Mouse (Mus musculus): ENCODE measurements around the gene Foxo3. TPM values are rescaled to one million over a fixed set of nuclear protein-coding genes. Genes with fewer than 3 reads are reported as not detected.

The Foxo3 gene
- total RNA-seq, 1 experiment from 2014 or later = 57.6 TPM

GRCm38 (mm10) chr10:42259602-42260001 lies 17.0 kb downstream of the Foxo3 start:
- no peak for ATAC-seq (replicated peaks; ENCODE audit: low read depth, poor library complexity, severe bottlenecking)

GRCm38 (mm10) chr10:42257985-42258384 lies 18.6 kb downstream of the Foxo3 start:
- ATAC-seq (replicated peaks; ENCODE audit: low read depth, poor library complexity, severe bottlenecking) = 0 out of 2 replicates have a peak, but pooled peaks have one; percentile 35

- no peak for ATAC-seq (replicated peaks; ENCODE audit: low read depth, poor library complexity, severe bottlenecking)
Measured at GRCm38 (mm10) chr10:42254788-42255187, 21.8 kb downstream of the Foxo3 start.

GRCm38 (mm10) chr10:42251749-42252323 lies 24.7 kb downstream of the Foxo3 start:
- no peak for ATAC-seq (replicated peaks; ENCODE audit: low read depth, poor library complexity, severe bottlenecking)

- no peak for ATAC-seq (replicated peaks; ENCODE audit: low read depth, poor library complexity, severe bottlenecking)
Measured at GRCm38 (mm10) chr10:42251203-42251602, 25.4 kb downstream of the Foxo3 start.

- no peak for ATAC-seq (replicated peaks; ENCODE audit: low read depth, poor library complexity, severe bottlenecking)
Measured at GRCm38 (mm10) chr10:42249965-42250364, 26.6 kb downstream of the Foxo3 start.

GRCm38 (mm10) chr10:42248644-42249043 lies 27.9 kb downstream of the Foxo3 start:
- no peak for ATAC-seq (replicated peaks; ENCODE audit: low read depth, poor library complexity, severe bottlenecking)

GRCm38 (mm10) chr10:42248156-42248555 lies 28.4 kb downstream of the Foxo3 start:
- ATAC-seq (replicated peaks; ENCODE audit: low read depth, poor library complexity, severe bottlenecking) = no peak

GRCm38 (mm10) chr10:42247125-42247816 lies 29.3 kb downstream of the Foxo3 start:
- ATAC-seq (replicated peaks; ENCODE audit: low read depth, poor library complexity, severe bottlenecking) = peak; percentile 31; the same call in 1 of the 2 replicates

- no peak for ATAC-seq (replicated peaks; ENCODE audit: low read depth, poor library complexity, severe bottlenecking)
Measured at GRCm38 (mm10) chr10:42246483-42246882, 30.1 kb downstream of the Foxo3 start.

- no peak for ATAC-seq (replicated peaks; ENCODE audit: low read depth, poor library complexity, severe bottlenecking)
Measured at GRCm38 (mm10) chr10:42245636-42246035, 30.9 kb downstream of the Foxo3 start.

- no peak for ATAC-seq (replicated peaks; ENCODE audit: low read depth, poor library complexity, severe bottlenecking)
Measured at GRCm38 (mm10) chr10:42245256-42245601, 31.3 kb downstream of the Foxo3 start.

- ATAC-seq (replicated peaks; ENCODE audit: low read depth, poor library complexity, severe bottlenecking) = peak; percentile 77
Measured at GRCm38 (mm10) chr10:42244420-42245255, 31.9 kb downstream of the Foxo3 start.

GRCm38 (mm10) chr10:42243925-42244324 lies 32.6 kb downstream of the Foxo3 start:
- no peak for ATAC-seq (replicated peaks; ENCODE audit: low read depth, poor library complexity, severe bottlenecking)

- ATAC-seq (replicated peaks; ENCODE audit: low read depth, poor library complexity, severe bottlenecking) = no peak
Measured at GRCm38 (mm10) chr10:42242484-42242883, 34.1 kb downstream of the Foxo3 start.

- no peak for ATAC-seq (replicated peaks; ENCODE audit: low read depth, poor library complexity, severe bottlenecking)
Measured at GRCm38 (mm10) chr10:42241775-42242174, 34.8 kb downstream of the Foxo3 start.

- ATAC-seq (replicated peaks; ENCODE audit: low read depth, poor library complexity, severe bottlenecking) = no peak
Measured at GRCm38 (mm10) chr10:42239810-42240111, 36.8 kb downstream of the Foxo3 start.

- no peak for ATAC-seq (replicated peaks; ENCODE audit: low read depth, poor library complexity, severe bottlenecking)
Measured at GRCm38 (mm10) chr10:42238923-42239809, 37.4 kb downstream of the Foxo3 start.

GRCm38 (mm10) chr10:42238296-42238695 lies 38.3 kb downstream of the Foxo3 start:
- no peak for ATAC-seq (replicated peaks; ENCODE audit: low read depth, poor library complexity, severe bottlenecking)

GRCm38 (mm10) chr10:42237556-42237955 lies 39.0 kb downstream of the Foxo3 start:
- no peak for ATAC-seq (replicated peaks; ENCODE audit: low read depth, poor library complexity, severe bottlenecking)

Data from common myeloid progenitor, adult 5-6 weeks (primary cell).